Mouse (Mus musculus) olfactory bulb, adult 2 months (tissue): Measurements from ENCODE around the gene Vpreb3.

ENCODE experiments used
- CTCF ChIP-seq: fragments of 200-500 bp; IDR thresholded peaks from 2 replicates; pipeline ENCODE4 v1.5.1; 2012; ENCODE audit warnings: low read depth, mild to moderate bottlenecking, low read length, moderate library complexity; ENCODE audit not compliant: insufficient read depth
- POLR2A ChIP-seq: fragments of 200-500 bp; IDR thresholded peaks from 2 replicates; pipeline ENCODE4 v1.6.1; 2012; ENCODE audit warnings: mild to moderate bottlenecking, low read depth, low read length, moderate library complexity; ENCODE audit not compliant: insufficient read depth

DNA sequence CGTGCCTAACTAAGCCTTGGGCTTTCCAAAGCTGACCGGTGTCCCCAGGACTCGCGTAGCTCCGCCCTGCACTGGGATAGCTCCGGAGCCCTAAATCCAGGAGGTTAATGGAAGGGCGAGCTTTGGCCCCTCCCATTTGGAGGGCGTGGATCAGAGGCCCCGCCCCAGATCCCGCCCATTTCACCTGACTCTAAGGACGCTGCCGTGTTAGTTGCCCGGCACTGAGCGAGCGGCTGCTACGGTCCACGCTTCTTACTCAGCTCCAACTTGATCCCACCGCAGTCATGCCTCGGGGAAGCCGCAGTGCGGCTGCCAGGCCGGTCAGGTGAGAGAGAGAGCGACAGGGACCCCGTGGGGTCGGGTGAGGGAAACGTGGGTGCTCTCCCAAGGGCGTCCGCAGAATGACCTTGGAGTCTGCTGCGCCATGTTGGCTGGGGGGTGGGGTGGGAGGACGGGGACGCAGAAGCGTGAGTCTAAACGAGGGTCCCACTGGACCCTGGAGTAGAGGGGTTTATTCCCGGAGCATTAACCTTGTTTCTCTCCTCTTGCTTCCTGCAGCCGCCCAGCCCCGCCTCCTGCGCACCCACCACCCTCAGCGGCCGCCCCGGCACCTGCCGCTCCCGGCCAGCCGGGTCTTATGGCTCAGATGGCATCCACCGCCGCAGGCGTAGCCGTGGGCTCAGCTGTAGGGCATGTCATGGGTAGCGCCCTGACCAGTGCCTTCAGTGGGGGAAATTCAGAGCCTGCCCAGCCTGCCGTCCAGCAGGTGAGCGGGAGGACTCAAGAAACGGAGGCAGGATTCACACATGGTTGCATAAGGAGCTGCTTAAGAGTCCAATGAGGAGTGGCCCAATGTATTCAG, 6.9 kb upstream of the Vpreb3 start, which contains the start of gene Mmp11:
- TF ChIP-seq CTCF (peak; percentile 5; the same call in 1 of the 2 replicates), POLR2A (peak; percentile 96)
